In genomic region chrX:7573176-7574086, GRCm38 (mm10) we compare ENCODE assay signal across 8 mouse cellular contexts. TPM values are rescaled to one million over a fixed set of nuclear protein-coding genes. Genes with fewer than 3 reads are reported as not detected.
DNase-seq lines count a peak whose midpoint lies in the region; ATAC-seq and TF ChIP-seq lines count a peak whose summit lies in the region.

Gene Foxp3 (plus strand): TSS chrX:7573644.

- H3K9me3 ChIP-seq in heart, postnatal 0 days (replicated peaks; ENCODE audit: control insufficient read depth, low read length), result no peaks in the 10 kb centered on the region
- peaks cover 7% of the 10 kb centered on the region; the same call in 1 of the 2 replicates for H3K9me3 ChIP-seq in megakaryocyte, embryonic 14.5 days

- no peaks in the 10 kb centered on the region for H3K36me3 ChIP-seq in heart, postnatal 0 days (replicated peaks; ENCODE audit: control insufficient read depth, insufficient read depth, low read length)
- H3K36me3 ChIP-seq in megakaryocyte, embryonic 14.5 days (replicated peaks; ENCODE audit: low read length), result peaks cover 11% of the 10 kb centered on the region

- no peaks in the 10 kb centered on the region for H3K27me3 ChIP-seq in heart, postnatal 0 days (ENCODE audit: control insufficient read depth, insufficient read depth, low read length)
- H3K27me3 ChIP-seq in megakaryocyte, embryonic 14.5 days (replicated peaks), result peaks cover 3% of the 10 kb centered on the region

- H3K4me2 ChIP-seq in heart, postnatal 0 days (ENCODE audit: low read depth, low read length), result peak within 1 kb of the TSS; percentile 67

- 26% methylated on average over 46 of the region's 72 CpGs for WGBS in heart, postnatal 0 days

- DNase-seq in adrenal gland, adult 18-20 months (ENCODE audit: low spot score in 2 of 2), result peak; percentile 6 to 48
- DNase-seq in adrenal gland, adult 2 months, result no peak
- DNase-seq in adipocyte (ENCODE audit: low spot score), result peak; percentile 21
- no peak for DNase-seq in heart, postnatal 0 days (ENCODE audit: low spot score)
- peak; percentile 2 for DNase-seq in kidney, postnatal 14 days
- peak; percentile 56 for DNase-seq in right cerebral cortex, postnatal 14 days

- TF ChIP-seq CTCF in heart, postnatal 0 days (IDR thresholded peaks at IDR 0.05; ENCODE audit: low read depth), result no peak

- peaks cover 4% of the 10 kb centered on the region; the same call in 1 of the 2 replicates for H3K4me1 ChIP-seq in heart, postnatal 0 days (ENCODE audit: control insufficient read depth, insufficient read depth)
- H3K4me1 ChIP-seq in megakaryocyte, embryonic 14.5 days, result peaks cover 60% of the 10 kb centered on the region

- ATAC-seq in erythroid progenitor cell, adult 5-6 weeks (replicated peaks; ENCODE audit: low FRiP score, poor library complexity, severe bottlenecking), result peak; percentile 8; the same call in 1 of the 2 replicates
- peak; percentile 69 for ATAC-seq in heart, postnatal 0 days (ENCODE audit: insufficient read depth, low read depth)

- H3K27ac ChIP-seq in heart, postnatal 0 days (ENCODE audit: low read depth), result peak within 1 kb of the TSS; percentile 86

- H3K4me3 ChIP-seq in heart, postnatal 0 days (ENCODE audit: low read depth, low read length), result peak within 1 kb of the TSS; percentile 70
- peak within 1 kb of the TSS; percentile 95 for H3K4me3 ChIP-seq in megakaryocyte, embryonic 14.5 days (replicated peaks)

- TF ChIP-seq EP300 in heart, postnatal 0 days (IDR thresholded peaks at IDR 0.05; ENCODE audit: low read depth), result no peak

- peak within 1 kb of the TSS; percentile 74 for H3K9ac ChIP-seq in heart, postnatal 0 days (replicated peaks; ENCODE audit: low read depth, low read length)

RNA-seq across cellular contexts. Expression of gene Foxp3, which starts in this region (rescaled TPM):
- total RNA-seq in adrenal gland, adult 18-20 months (2021), result not detected
- not detected for total RNA-seq in adrenal gland, adult 2 months (2021)
- 0.06 and 0.18 TPM in 2 replicates for polyA plus RNA-seq in adrenal gland, adult 2 months (2012; rRNA removed)
- total RNA-seq in erythroid progenitor cell, adult 5-6 weeks (2015; ENCODE audit: low replicate concordance), result 2.2 and 3.8 TPM in 2 replicates
- not detected in 2 replicates for total RNA-seq in erythroid progenitor cell, adult 5-6 weeks (2017; ENCODE audit: low replicate concordance)
- total RNA-seq in heart, postnatal 0 days (2014; rRNA removed; ENCODE audit: low replicate concordance), result not detected in 2 replicates
- polyA plus RNA-seq in heart, postnatal 0 days (2015; fragmentation: Nextera tagmentation; extraction: Ambion mirVana), result not detected in 2 replicates
- 3.1 TPM in 1 of 2 replicates, not detected in the other for polyA plus RNA-seq in megakaryocyte, embryonic 14.5 days (2012; ENCODE audit: insufficient read depth, low replicate concordance)

Comparison
In these comparisons a context has a peak if more than half of its experiments do, and no peak if none do; other contexts are left out.
1. Peak in DNase-seq in adrenal gland, adult 18-20 months; RNA of the gene not detected or under 1 TPM.
2. Peak in ATAC-seq, H3K4me3 ChIP-seq, H3K27ac ChIP-seq, H3K9ac ChIP-seq and H3K4me2 ChIP-seq in heart, postnatal 0 days; RNA of the gene not detected or under 1 TPM.
3. DNase-seq: peak in adipocyte (single experiment), kidney, postnatal 14 days (single experiment) and right cerebral cortex, postnatal 14 days (single experiment); none in adrenal gland, adult 2 months (single experiment) and heart, postnatal 0 days (single experiment).